Comparison of ENCODE assay signal across 8 mouse cellular contexts in the genomic region with DNA sequence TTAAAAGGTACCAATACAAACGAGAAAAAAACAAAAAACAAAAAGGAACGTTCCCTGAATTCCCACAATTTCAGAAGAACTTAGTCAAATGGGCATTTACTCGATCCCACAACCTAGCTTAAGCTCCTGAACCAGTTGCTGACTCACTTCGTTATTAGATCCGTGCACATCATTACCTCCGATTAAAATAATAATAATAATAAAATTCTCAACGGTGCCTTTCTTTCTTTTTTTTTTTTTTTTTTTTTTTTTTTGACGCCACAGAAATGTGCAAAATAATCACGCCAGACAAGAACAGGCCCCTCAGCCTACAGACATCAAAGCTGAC. TPM values are rescaled to one million over a fixed set of nuclear protein-coding genes. Genes with fewer than 3 reads are reported as not detected.
DNase-seq lines count a peak whose midpoint lies in the region; ATAC-seq lines count a peak whose summit lies in the region.

No protein-coding gene starts in this region.

- no peaks in the 10 kb centered on the region for H3K9me3 ChIP-seq in kidney, embryonic 14.5 days (ENCODE audit: control insufficient read depth, low read length)
- no peaks in the 10 kb centered on the region for H3K9me3 ChIP-seq in hindbrain, embryonic 14.5 days (ENCODE audit: control insufficient read depth, low read length)
- H3K9me3 ChIP-seq in midbrain, embryonic 13.5 days = no peaks in the 10 kb centered on the region

- peak overlapping the region; percentile 92 for H3K4me3 ChIP-seq in kidney, embryonic 14.5 days (ENCODE audit: low read length)
- H3K4me3 ChIP-seq in brown adipose tissue, adult 24 weeks (ENCODE audit: insufficient read depth, low read depth, low read length) = peak overlapping the region; percentile 98
- peak overlapping the region; percentile 97 for H3K4me3 ChIP-seq in hindbrain, embryonic 14.5 days (replicated peaks; ENCODE audit: low read length)
- peak overlapping the region; percentile 88 for H3K4me3 ChIP-seq in midbrain, embryonic 13.5 days (replicated peaks)

- DNase-seq in kidney, postnatal 4 days = no peak
- no peak for DNase-seq in hindbrain, embryonic 14.5 days (ENCODE audit: low spot score)
- no peak for DNase-seq in layer of hippocampus, adult 11-12 months (ENCODE audit: low spot score)
- DNase-seq in ovary, postnatal 14 days (ENCODE audit: low spot score) = no peak
- DNase-seq in spleen, adult 18-20 months = no peak

- H3K36me3 ChIP-seq in kidney, embryonic 14.5 days (ENCODE audit: control insufficient read depth, insufficient read depth, low read length) = no peaks in the 10 kb centered on the region
- H3K36me3 ChIP-seq in hindbrain, embryonic 14.5 days (replicated peaks; ENCODE audit: control insufficient read depth, insufficient read depth) = no peaks in the 10 kb centered on the region
- 0 out of 2 replicates have a peak, but pooled peaks cover 2% of the 10 kb centered on the region for H3K36me3 ChIP-seq in midbrain, embryonic 13.5 days

- WGBS in kidney, embryonic 14.5 days = 3% methylated on average over 9 of the region's 9 CpGs
- 2% methylated on average over 9 of the region's 9 CpGs for WGBS in hindbrain, embryonic 14.5 days
- 3% methylated on average over 9 of the region's 9 CpGs for WGBS in midbrain, embryonic 13.5 days

- ATAC-seq in kidney, embryonic 14.5 days (ENCODE audit: low FRiP score, low TSS enrichment) = no peak
- no peak for ATAC-seq in hindbrain, embryonic 14.5 days (ENCODE audit: low FRiP score)
- ATAC-seq in midbrain, embryonic 13.5 days = no peak

- peak overlapping the region; percentile 98 for H3K9ac ChIP-seq in kidney, embryonic 14.5 days (ENCODE audit: low read depth, low read length)
- peak overlapping the region; percentile 99 for H3K9ac ChIP-seq in hindbrain, embryonic 14.5 days
- peak overlapping the region; percentile 98 for H3K9ac ChIP-seq in midbrain, embryonic 13.5 days (replicated peaks)

- peaks cover 9% of the 10 kb centered on the region; the same call in 1 of the 2 replicates for H3K4me1 ChIP-seq in kidney, embryonic 14.5 days (ENCODE audit: control insufficient read depth, insufficient read depth, low read length)
- H3K4me1 ChIP-seq in brown adipose tissue, adult 24 weeks (ENCODE audit: control insufficient read depth, insufficient read depth, insufficient read length, low read length) = peaks cover 3% of the 10 kb centered on the region; the same call in 1 of the 2 replicates
- H3K4me1 ChIP-seq in hindbrain, embryonic 14.5 days (replicated peaks; ENCODE audit: control insufficient read depth, insufficient read depth, low read length) = peaks cover 9% of the 10 kb centered on the region; the same call in 1 of the 2 replicates
- H3K4me1 ChIP-seq in midbrain, embryonic 13.5 days (replicated peaks) = peaks cover 25% of the 10 kb centered on the region

- peak overlapping the region; percentile 51 for H3K4me2 ChIP-seq in kidney, embryonic 14.5 days (replicated peaks; ENCODE audit: low read depth, low read length)
- peak overlapping the region; percentile 86 for H3K4me2 ChIP-seq in hindbrain, embryonic 14.5 days (replicated peaks)
- H3K4me2 ChIP-seq in midbrain, embryonic 13.5 days (replicated peaks) = peak overlapping the region; percentile 94

- peak overlapping the region; percentile 94 for H3K27ac ChIP-seq in kidney, embryonic 14.5 days (ENCODE audit: low read depth, low read length)
- H3K27ac ChIP-seq in brown adipose tissue, adult 24 weeks (replicated peaks; ENCODE audit: low read depth, low read length) = no peak overlapping the region; the same call in 1 of the 2 replicates
- peak overlapping the region; percentile 97 for H3K27ac ChIP-seq in hindbrain, embryonic 14.5 days
- H3K27ac ChIP-seq in midbrain, embryonic 13.5 days = peak overlapping the region; percentile 96

- H3K27me3 ChIP-seq in kidney, embryonic 14.5 days (ENCODE audit: control insufficient read depth, insufficient read depth, low read length) = no peaks in the 10 kb centered on the region
- H3K27me3 ChIP-seq in hindbrain, embryonic 14.5 days (ENCODE audit: control insufficient read depth, insufficient read depth, low read length) = no peaks in the 10 kb centered on the region
- H3K27me3 ChIP-seq in midbrain, embryonic 13.5 days = no peaks in the 10 kb centered on the region

RNA-seq across cellular contexts. Expression of a gene that starts 0.8 kb away (rescaled TPM):
- 37.8 and 44.2 TPM in 2 replicates for polyA plus RNA-seq in kidney, embryonic 14.5 days (2014; fragmentation: Nextera tagmentation; extraction: Ambion mirVana)
- polyA plus RNA-seq in brown adipose tissue, adult 24 weeks (2012; ENCODE audit: insufficient read depth, insufficient read length, missing spikeins) = 3.1 TPM in 2 replicates
- 77.3 and 81.6 TPM in 2 replicates for polyA plus RNA-seq in hindbrain, embryonic 14.5 days (2014; fragmentation: Nextera tagmentation; extraction: Ambion mirVana)
- 50.8 and 52.9 TPM in 2 replicates for polyA plus RNA-seq in midbrain, embryonic 13.5 days (2015; fragmentation: Nextera tagmentation; extraction: Ambion mirVana)

RNA-seq across cellular contexts. Expression of a gene that starts 0.8 kb away (rescaled TPM):
- 33.4 and 37.7 TPM in 2 replicates for polyA plus RNA-seq in kidney, embryonic 14.5 days (2014; fragmentation: Nextera tagmentation; extraction: Ambion mirVana)
- 0.75 and 1.6 TPM in 2 replicates for polyA plus RNA-seq in brown adipose tissue, adult 24 weeks (2012; ENCODE audit: insufficient read depth, insufficient read length, missing spikeins)
- polyA plus RNA-seq in hindbrain, embryonic 14.5 days (2014; fragmentation: Nextera tagmentation; extraction: Ambion mirVana) = 7.7 and 8.4 TPM in 2 replicates
- polyA plus RNA-seq in midbrain, embryonic 13.5 days (2015; fragmentation: Nextera tagmentation; extraction: Ambion mirVana) = 14.9 and 18.3 TPM in 2 replicates
